Mouse (Mus musculus) liver, embryonic 12.5 days (tissue): ENCODE results near the gene Ankrd22. TPM values are rescaled to one million over a fixed set of nuclear protein-coding genes. Genes with fewer than 3 reads are reported as not detected.

Experiments used
- ATAC-seq: fragments of 200-750 bp; cut with Nextera tagmentation; 2 replicates; pipeline ENCODE4 v1.8.0; 2017; ENCODE audit warnings: moderate number of reproducible peaks, mild to moderate bottlenecking, moderate library complexity
- H3K27ac ChIP-seq: fragments of 300-500 bp; sonication (generic); 2 replicates; pipeline ENCODE4 v1.5.1; 2016; ENCODE audit warnings: mild to moderate bottlenecking
- H3K27me3 ChIP-seq: fragments of 300-500 bp; sonication (generic); replicated peaks from 2 replicates; pipeline ENCODE4 v1.6.1; 2016; ENCODE audit warnings: mild to moderate bottlenecking, moderate library complexity
- H3K36me3 ChIP-seq: fragments of 300-500 bp; sonication (generic); 2 replicates; pipeline ENCODE4 v1.6.1; 2016; ENCODE audit warnings: mild to moderate bottlenecking, moderate library complexity
- H3K4me1 ChIP-seq: fragments of 300-500 bp; sonication (generic); 2 replicates; pipeline ENCODE4 v1.6.1; 2016
- H3K4me2 ChIP-seq: fragments of 300-500 bp; sonication (generic); 2 replicates; pipeline ENCODE4 v1.6.1; 2016; ENCODE audit warnings: mild to moderate bottlenecking, moderate library complexity
- H3K4me3 ChIP-seq: fragments of 300-500 bp; sonication (generic); 2 replicates; pipeline ENCODE4 v1.5.1; 2016; ENCODE audit warnings: mild to moderate bottlenecking, moderate library complexity
- H3K9ac ChIP-seq: fragments of 300-500 bp; sonication (generic); 2 replicates; pipeline ENCODE4 v1.6.1; 2016; ENCODE audit warnings: mild to moderate bottlenecking, moderate library complexity
- H3K9me3 ChIP-seq: fragments of 300-500 bp; sonication (generic); replicated peaks from 2 replicates; pipeline ENCODE4 v1.6.1; 2016; ENCODE audit warnings: mild to moderate bottlenecking, moderate library complexity
- WGBS: fragments of 180-500 bp; shearing (Covaris S2); methylation state at CpG from one replicate; pipeline ENCODE4 v1.1.7; 2016; ENCODE audit not compliant: insufficient replicate concordance; 5-methylcytosine and 5-hydroxymethylcytosine counted together
- polyA plus RNA-seq: library from polyadenylated mRNA; unstranded; fragments of >200 nt; fragmentation: Nextera tagmentation; extraction: Ambion mirVana; gene quantifications from 2 replicates; pipeline ENCODE4 v1.2.1, GENCODE M21; 2016

The Ankrd22 gene
- polyA plus RNA-seq, 1 experiment from 2014 or later, result not detected

- Histone ChIP-seq H3K4me3 (no peak overlapping the region), H3K4me2 (no peak overlapping the region), H3K36me3 (no peaks in the 10 kb centered on the region), H3K27ac (no peak overlapping the region), H3K27me3 (no peaks in the 10 kb centered on the region), H3K4me1 (no peaks in the 10 kb centered on the region), H3K9ac (no peak overlapping the region), H3K9me3 (no peaks in the 10 kb centered on the region)
- WGBS, result 41% methylated on average over 3 of the region's 3 CpGs
- ATAC-seq, result no peak
Measured at GRCm38 (mm10) chr19:34174004-34174403, 8.2 kb upstream of the Ankrd22 start.

DNA sequence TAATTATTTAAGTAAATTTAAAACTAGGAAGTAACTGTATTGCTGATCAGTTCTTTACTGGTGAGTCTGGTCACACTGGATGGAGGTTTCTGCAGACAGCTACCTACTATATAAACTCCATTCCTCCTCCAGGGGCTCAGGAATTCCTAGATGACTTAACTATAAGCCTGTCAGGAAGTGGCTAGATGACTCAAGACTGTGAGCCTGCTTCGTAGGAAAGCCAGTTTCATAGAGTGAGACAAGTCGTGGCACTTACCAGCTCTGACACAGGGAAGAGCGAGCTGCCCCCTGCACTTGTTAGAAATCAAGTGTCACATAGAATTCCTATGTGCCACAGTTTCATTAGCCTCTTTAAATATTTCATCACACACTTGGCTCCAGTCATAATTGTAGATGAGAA is 5.3 kb upstream of the Ankrd22 start:
- no peak overlapping the region for H3K27ac ChIP-seq
- no peak overlapping the region for H3K4me3 ChIP-seq
- no peaks in the 10 kb centered on the region for H3K27me3 ChIP-seq
- ATAC-seq, result no peak
- WGBS, result 40% methylated on average over 3 of the region's 3 CpGs
- H3K4me1 ChIP-seq, result no peaks in the 10 kb centered on the region
- H3K9me3 ChIP-seq, result no peaks in the 10 kb centered on the region
- no peak overlapping the region for H3K9ac ChIP-seq
- H3K36me3 ChIP-seq, result no peaks in the 10 kb centered on the region
- no peak overlapping the region for H3K4me2 ChIP-seq

GRCm38 (mm10) chr19:34169121-34169520 is 3.3 kb upstream of the Ankrd22 start:
- Histone ChIP-seq H3K9me3 (no peaks in the 10 kb centered on the region), H3K36me3 (no peaks in the 10 kb centered on the region), H3K4me3 (no peak overlapping the region), H3K4me1 (no peaks in the 10 kb centered on the region), H3K9ac (no peak overlapping the region), H3K4me2 (no peak overlapping the region), H3K27ac (no peak overlapping the region), H3K27me3 (no peaks in the 10 kb centered on the region)
- no peak for ATAC-seq

- Histone ChIP-seq H3K9ac (no peak overlapping the region), H3K4me3 (no peak overlapping the region), H3K4me1 (no peaks in the 10 kb centered on the region), H3K27me3 (no peaks in the 10 kb centered on the region), H3K4me2 (no peak overlapping the region), H3K9me3 (no peaks in the 10 kb centered on the region), H3K36me3 (no peaks in the 10 kb centered on the region), H3K27ac (no peak overlapping the region)
- 20% methylated on average over 7 of the region's 7 CpGs for WGBS
- no peak for ATAC-seq
Measured at GRCm38 (mm10) chr19:34167896-34168661, 2.2 kb upstream of the Ankrd22 start.

DNA sequence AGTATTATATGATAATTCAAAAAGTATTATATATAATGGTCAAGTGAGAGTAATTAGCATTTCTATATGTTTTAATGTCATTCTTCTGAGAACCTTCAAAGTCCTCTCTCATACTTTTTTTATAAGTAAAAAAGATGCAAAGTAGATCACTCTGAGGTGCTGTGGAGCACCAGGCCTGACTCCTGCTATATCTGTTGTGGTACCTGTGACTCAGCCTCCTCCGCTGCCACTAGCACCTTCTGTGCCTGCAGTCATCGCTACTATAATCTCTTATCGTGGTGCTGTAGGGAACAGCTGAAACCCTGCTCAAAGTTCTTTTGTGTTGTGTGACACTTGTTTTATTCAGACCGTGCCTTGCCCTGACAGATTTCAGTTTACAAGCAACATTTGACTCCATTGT is 533 bp upstream of the Ankrd22 start:
- Histone ChIP-seq H3K4me1 (no peaks in the 10 kb centered on the region), H3K27me3 (no peaks in the 10 kb centered on the region), H3K27ac (no peak overlapping the region), H3K9me3 (no peaks in the 10 kb centered on the region), H3K36me3 (no peaks in the 10 kb centered on the region), H3K9ac (no peak overlapping the region), H3K4me3 (no peak overlapping the region), H3K4me2 (no peak overlapping the region)
- no peak for ATAC-seq
- WGBS, result 68% methylated on average over 4 of the region's 4 CpGs

DNA sequence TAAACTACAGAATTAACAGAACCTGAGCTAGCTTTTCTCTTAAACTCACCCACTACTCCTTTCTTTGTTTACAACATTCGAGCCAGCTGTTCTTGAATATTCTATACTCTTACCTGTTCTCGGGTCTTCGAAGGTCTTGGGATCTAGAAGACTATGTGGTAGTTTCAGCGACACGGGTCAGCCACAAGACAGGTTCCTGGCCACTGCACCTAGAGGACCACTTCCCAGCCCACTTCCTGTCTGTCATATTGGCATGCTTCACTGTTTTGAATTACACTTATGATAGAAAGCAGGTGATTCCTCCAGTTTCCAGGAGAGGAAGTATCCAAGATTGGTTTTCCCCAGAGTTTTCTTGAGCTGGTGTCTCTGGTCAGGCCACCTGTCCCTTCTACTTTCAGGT is 3.2 kb downstream of the Ankrd22 start:
- H3K27me3 ChIP-seq, result no peaks in the 10 kb centered on the region
- ATAC-seq, result no peak
- WGBS, result 60% methylated on average over 5 of the region's 5 CpGs
- H3K27ac ChIP-seq, result no peak overlapping the region
- H3K4me3 ChIP-seq, result no peak overlapping the region
- H3K9me3 ChIP-seq, result no peaks in the 10 kb centered on the region
- H3K4me1 ChIP-seq, result no peaks in the 10 kb centered on the region
- H3K9ac ChIP-seq, result no peak overlapping the region
- no peak overlapping the region for H3K4me2 ChIP-seq
- H3K36me3 ChIP-seq, result no peaks in the 10 kb centered on the region

DNA sequence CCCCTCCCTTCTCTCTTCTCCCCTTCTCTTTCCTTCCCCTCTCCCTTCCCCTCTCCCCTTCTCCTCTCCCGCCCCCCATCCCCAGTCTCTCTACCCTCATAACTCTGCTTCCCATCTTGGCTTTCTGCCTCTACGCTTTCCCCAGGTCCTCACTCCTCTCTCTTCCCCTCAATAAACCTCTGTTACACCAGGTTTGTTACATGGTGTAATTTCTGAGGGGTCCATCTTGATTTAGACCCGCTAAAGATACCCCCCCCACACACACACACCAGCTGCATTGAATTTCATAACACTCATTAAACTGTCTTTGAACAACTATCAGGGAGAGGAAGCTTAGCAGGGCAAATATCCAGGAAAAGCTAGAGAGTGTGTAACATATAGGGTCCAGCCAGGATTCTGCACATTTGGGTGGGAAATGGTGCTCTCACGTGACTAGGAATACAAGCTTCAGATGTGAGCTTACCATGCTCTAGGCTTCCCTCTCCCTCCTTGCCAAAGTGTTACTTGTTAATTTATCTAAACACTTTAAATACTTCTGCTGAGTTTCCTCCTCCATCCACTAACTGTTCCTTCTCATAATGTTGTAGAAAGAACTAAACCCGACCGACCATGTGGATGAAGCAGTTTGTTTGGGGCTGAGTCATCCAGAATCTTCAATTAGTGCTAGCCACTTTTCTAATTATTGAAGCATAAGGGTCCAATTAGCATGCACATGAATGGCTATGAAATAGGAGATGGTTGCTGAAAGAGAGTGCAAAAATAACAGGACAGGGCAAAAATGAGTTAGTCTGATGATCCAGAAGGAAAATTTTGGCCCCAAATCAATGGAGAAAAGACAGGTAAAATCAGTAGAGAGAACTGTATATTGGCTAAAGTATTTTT is 12.3 kb downstream of the Ankrd22 start:
- no peaks in the 10 kb centered on the region for H3K9me3 ChIP-seq
- H3K27ac ChIP-seq, result no peak overlapping the region
- H3K36me3 ChIP-seq, result no peaks in the 10 kb centered on the region
- H3K9ac ChIP-seq, result no peak overlapping the region
- H3K27me3 ChIP-seq, result no peaks in the 10 kb centered on the region
- no peak overlapping the region for H3K4me2 ChIP-seq
- H3K4me3 ChIP-seq, result no peak overlapping the region
- ATAC-seq, result no peak
- no peaks in the 10 kb centered on the region for H3K4me1 ChIP-seq
- WGBS, result 67% methylated on average over 6 of the region's 6 CpGs

DNA sequence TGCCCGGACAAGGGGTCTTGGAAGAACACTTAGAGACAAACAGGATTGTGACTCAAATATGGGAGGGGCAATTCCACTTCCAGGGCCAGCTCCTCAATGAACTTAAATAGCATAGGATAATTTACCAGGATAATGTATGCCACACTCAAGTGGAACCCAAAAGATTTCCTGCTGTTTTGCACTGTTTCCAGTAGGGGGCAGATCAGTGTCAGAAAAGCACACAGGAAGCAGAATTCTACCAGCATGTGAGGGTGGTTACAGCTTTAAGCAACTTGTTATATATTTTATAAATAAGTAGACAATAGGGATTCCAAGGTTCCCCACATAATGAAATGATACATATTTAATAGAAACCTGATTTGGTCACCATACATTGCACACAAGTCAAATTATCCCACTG is 13.9 kb downstream of the Ankrd22 start:
- H3K4me3 ChIP-seq, result no peak overlapping the region
- WGBS, result 63% methylated on average over 1 of the region's 1 CpGs
- H3K27ac ChIP-seq, result no peak overlapping the region
- no peaks in the 10 kb centered on the region for H3K36me3 ChIP-seq
- no peak for ATAC-seq
- no peak overlapping the region for H3K4me2 ChIP-seq
- H3K9ac ChIP-seq, result no peak overlapping the region
- H3K9me3 ChIP-seq, result no peaks in the 10 kb centered on the region
- no peaks in the 10 kb centered on the region for H3K4me1 ChIP-seq
- H3K27me3 ChIP-seq, result no peaks in the 10 kb centered on the region

DNA sequence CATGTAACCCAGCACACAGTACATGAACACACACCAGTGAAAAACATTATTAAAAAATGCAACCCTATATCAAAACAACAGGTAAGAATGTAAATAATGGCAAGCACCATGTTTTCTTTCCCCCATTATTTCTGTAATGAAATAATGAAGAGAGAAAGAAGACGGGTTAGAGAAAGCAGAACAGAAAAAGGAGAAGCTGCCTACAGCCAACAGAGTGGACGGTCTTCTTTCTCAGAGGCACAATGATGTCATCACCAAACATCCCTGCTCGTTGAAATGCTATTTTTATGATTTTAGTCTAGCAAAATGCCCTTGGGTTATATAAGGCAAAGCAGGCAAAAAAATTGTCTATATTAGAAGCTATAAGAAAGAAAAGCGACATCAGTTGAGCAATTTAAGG is 17.4 kb downstream of the Ankrd22 start:
- H3K27me3 ChIP-seq, result no peaks in the 10 kb centered on the region
- ATAC-seq, result no peak
- no peak overlapping the region for H3K4me2 ChIP-seq
- no peak overlapping the region for H3K9ac ChIP-seq
- H3K27ac ChIP-seq, result no peak overlapping the region
- WGBS, result 40% methylated on average over 4 of the region's 4 CpGs
- no peaks in the 10 kb centered on the region for H3K36me3 ChIP-seq
- no peaks in the 10 kb centered on the region for H3K4me1 ChIP-seq
- no peak overlapping the region for H3K4me3 ChIP-seq
- no peaks in the 10 kb centered on the region for H3K9me3 ChIP-seq

DNA sequence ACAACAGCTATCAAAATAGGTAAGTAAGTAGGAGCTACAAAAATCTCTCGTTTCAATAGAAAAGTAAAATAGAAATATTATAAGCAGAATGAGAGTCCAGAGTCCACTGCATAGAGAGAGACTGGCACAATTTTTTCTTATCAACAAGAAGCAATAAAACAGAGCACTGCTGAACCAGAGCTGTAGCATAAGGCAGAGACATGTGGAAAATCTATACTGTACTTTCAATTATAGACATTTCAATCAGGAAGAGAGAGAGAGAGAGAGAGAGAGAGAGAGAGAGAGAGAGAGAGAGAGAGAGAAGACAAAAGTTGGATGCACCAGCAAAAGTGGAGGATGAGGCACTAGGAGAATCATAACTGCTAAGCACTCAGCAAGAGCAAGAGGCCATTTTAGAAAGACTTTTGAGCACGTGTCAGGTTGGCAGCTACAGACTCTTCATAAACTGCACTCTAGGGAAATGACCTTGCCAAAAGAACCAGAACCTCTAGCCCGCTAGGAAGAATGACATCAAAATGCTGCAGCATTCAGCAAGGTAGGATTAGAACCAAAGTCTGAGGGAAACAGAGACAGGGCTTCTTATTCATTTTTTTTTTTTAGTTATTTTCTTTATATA is 26.3 kb downstream of the Ankrd22 start:
- Histone ChIP-seq H3K4me2 (no peak overlapping the region), H3K9me3 (no peaks in the 10 kb centered on the region), H3K9ac (no peak overlapping the region), H3K27me3 (no peaks in the 10 kb centered on the region), H3K27ac (no peak overlapping the region), H3K4me3 (no peak overlapping the region), H3K4me1 (no peaks in the 10 kb centered on the region), H3K36me3 (no peaks in the 10 kb centered on the region)
- ATAC-seq, result no peak
- WGBS, result 61% methylated on average over 3 of the region's 3 CpGs

DNA sequence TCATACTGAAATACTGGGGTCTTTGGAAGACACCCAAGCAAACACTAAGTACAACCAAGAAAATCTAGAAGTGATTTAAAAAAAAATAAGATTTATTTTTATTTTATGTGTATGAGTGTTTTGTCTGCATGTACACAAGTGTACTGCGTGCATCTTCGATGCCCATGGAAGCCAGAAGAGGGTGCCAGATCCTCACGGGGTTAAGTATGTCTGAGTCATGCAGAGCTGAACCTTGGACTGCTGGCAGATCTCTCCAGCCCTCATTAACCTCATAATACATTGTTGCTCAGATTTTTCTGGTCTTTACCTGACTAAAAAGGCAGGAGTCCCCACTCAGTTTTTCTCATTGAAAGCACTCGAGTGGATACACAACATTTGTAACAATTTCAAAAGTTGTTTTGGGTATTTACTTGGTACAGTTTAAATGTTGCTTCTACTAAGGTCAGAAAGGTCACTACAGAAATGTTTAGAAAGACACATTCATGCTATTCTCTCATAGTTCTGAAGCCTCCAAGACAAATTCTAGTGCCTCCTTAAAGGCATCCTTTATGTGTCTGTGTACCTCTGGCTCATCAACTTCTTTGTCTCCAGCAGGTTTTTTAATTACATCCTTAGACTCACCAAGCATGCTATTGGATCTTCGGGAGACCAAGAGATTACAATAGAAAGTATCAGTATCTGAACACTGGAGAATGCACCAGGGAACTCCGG is 27.0 kb downstream of the Ankrd22 start:
- Histone ChIP-seq H3K36me3 (no peaks in the 10 kb centered on the region), H3K4me3 (no peak overlapping the region), H3K27me3 (no peaks in the 10 kb centered on the region), H3K9ac (no peak overlapping the region), H3K4me2 (no peak overlapping the region), H3K27ac (no peak overlapping the region), H3K4me1 (no peaks in the 10 kb centered on the region), H3K9me3 (no peaks in the 10 kb centered on the region)
- ATAC-seq, result no peak
- WGBS, result 65% methylated on average over 6 of the region's 6 CpGs
